Mouse (Mus musculus) stomach, embryonic 16.5 days (tissue): ENCODE results near the gene Tspan4. TPM values are rescaled to one million over a fixed set of nuclear protein-coding genes. Genes with fewer than 3 reads are reported as not detected.

Source experiments
- ATAC-seq: fragments of 200-750 bp; cut with Nextera tagmentation; 2 replicates; pipeline ENCODE4 v1.8.0; 2017; ENCODE audit warnings: moderate number of reproducible peaks, moderate TSS enrichment; ENCODE audit not compliant: insufficient read depth, low FRiP score
- H3K27ac ChIP-seq: fragments of 300-500 bp; sonication (generic); 2 replicates; pipeline ENCODE4 v1.5.1; 2014; ENCODE audit warnings: low read length
- H3K27me3 ChIP-seq: fragments of 300-500 bp; sonication (generic); 2 replicates; pipeline ENCODE4 v1.6.1; 2014; ENCODE audit warnings: low read length, control low read depth, mixed read lengths; ENCODE audit not compliant: control insufficient read depth, insufficient read depth
- H3K36me3 ChIP-seq: fragments of 300-500 bp; sonication (generic); 2 replicates; pipeline ENCODE4 v1.6.1; 2014; ENCODE audit warnings: low read length; ENCODE audit not compliant: control insufficient read depth, insufficient read depth
- H3K4me1 ChIP-seq: fragments of 300-500 bp; sonication (generic); 2 replicates; pipeline ENCODE4 v1.6.1; 2014; ENCODE audit warnings: low read length, control low read depth, mixed read lengths; ENCODE audit not compliant: control insufficient read depth, insufficient read depth
- H3K4me2 ChIP-seq: fragments of 300-500 bp; sonication (generic); 2 replicates; pipeline ENCODE4 v1.6.1; 2014; ENCODE audit warnings: low read depth, low read length, mixed read lengths
- H3K4me3 ChIP-seq: fragments of 300-500 bp; sonication (generic); replicated peaks from 2 replicates; pipeline ENCODE4 v1.5.1; 2014; ENCODE audit warnings: mild to moderate bottlenecking, low read length
- H3K9ac ChIP-seq: fragments of 300-500 bp; sonication (generic); 2 replicates; pipeline ENCODE4 v1.6.1; 2014; ENCODE audit warnings: low read length
- H3K9me3 ChIP-seq: fragments of 300-500 bp; sonication (generic); replicated peaks from 2 replicates; pipeline ENCODE4 v1.6.1; 2016; ENCODE audit warnings: low read length, control low read depth; ENCODE audit not compliant: control insufficient read depth
- WGBS: fragments of 180-500 bp; shearing (Covaris S2); extraction: QIAGEN DNeasy Blood & Tissue Kit; methylation state at CpG from one replicate; pipeline ENCODE4 v1.1.7; 2014; 5-methylcytosine and 5-hydroxymethylcytosine counted together
- polyA plus RNA-seq: library from polyadenylated mRNA; unstranded; fragments of >200 nt; fragmentation: Nextera tagmentation; extraction: Ambion mirVana; gene quantifications from 2 replicates; pipeline ENCODE4 v1.2.1, GENCODE M21; 2015

Gene Tspan4
- 67.4 and 69.6 TPM in 2 replicates for polyA plus RNA-seq

DNA sequence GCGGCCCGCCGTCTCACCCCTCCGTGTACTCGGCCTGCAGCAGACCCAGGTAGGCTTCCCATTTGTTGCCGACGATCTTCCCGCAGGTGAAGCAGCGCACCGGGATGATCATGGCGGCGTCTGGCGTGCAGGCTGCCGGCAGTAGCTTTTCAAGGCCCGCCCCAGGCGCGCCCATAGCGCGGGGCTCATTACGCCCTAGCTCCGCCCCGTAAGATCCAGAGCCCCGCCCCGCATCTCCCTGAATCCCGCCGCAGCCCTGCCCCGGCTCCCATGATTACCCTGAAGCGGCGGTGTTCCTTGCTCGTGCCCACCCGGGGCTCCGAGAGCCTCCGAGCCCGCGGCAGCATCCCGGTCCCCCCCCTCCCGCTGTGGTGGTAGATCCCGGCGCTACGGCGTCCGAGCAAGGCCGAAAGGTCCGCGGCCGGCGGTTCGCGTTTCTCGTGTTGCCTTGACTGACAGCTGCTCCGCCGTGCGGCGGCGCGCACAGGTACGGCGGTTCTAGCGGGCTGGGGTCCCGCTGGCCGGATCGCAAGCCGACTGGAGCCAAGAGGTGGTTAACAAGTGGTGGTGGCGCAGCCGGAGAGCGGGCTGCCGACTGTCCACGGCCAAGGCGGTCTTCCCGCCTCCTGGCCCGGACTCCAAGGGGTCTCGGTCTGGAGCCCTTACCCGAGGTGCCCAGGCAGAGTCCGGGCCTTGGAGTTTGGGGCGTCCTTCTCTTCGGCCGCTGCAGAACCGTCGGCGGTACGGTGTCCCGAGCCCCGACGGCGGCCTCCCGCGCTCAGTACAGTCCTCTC, at the start of gene Tspan4, which contains the start of gene Polr2l:
Gene Tspan4, plus strand, starts transcription at position 230 of the 794 bp plus-strand sequence.
Gene Polr2l, minus strand, starts transcription at position 122 of the 794 bp plus-strand sequence.
- H3K9ac ChIP-seq, result peak within 1 kb of the TSS; percentile 82
- H3K27ac ChIP-seq, result peak within 1 kb of the TSS; percentile 97
- peaks cover 6% of the 10 kb centered on the region; the same call in 1 of the 2 replicates for H3K36me3 ChIP-seq
- H3K4me1 ChIP-seq, result peaks cover 36% of the 10 kb centered on the region
- H3K4me3 ChIP-seq, result peak within 1 kb of the TSS; percentile 72
- under 1% methylated on average over 86 of the region's 87 CpGs for WGBS
- H3K27me3 ChIP-seq, result no peaks in the 10 kb centered on the region
- ATAC-seq, result peak; percentile 72
- H3K9me3 ChIP-seq, result no peaks in the 10 kb centered on the region
- H3K4me2 ChIP-seq, result peak within 1 kb of the TSS; percentile 81

DNA sequence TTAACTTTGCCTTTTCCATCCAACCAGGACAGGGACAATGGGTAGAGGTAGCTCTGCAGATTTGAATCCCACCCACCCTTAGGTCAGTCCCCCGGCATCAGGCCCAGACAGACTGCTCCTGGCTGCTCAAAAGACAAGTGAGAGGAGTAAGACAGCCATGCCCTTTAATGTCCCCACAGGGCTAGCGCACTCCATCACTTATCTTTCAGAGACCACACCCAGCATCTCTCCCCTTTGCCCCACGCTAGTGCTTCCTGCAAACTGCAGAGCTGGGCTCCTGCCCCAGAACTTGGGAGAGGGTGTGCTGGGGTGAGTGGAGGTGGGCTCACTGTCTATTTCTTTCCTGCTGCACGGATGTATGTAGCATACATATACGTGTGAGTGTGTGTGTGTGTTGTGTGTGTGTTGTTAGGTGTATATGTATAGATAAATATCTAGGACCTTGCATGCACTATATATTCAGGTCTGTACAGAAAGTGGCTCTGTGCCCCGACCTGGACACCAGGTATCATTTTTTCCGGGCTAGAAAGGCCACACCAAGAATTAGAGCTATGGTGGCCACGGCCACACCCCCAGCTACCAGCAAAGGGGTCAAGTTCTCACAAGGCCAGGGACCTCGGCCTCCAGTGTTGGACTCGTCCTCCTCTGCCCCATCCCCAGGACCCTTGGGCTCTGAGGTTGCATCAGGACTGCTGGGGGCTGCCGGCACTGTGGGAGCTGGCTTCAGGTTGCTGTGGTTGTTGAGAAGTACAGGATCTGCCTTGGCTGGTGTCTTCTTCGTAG, 47.9 kb upstream of the Tspan4 start:
- no peak overlapping the region for H3K27ac ChIP-seq
- H3K4me3 ChIP-seq, result no peak overlapping the region
- H3K4me2 ChIP-seq, result no peak overlapping the region
- ATAC-seq, result no peak
- H3K9me3 ChIP-seq, result no peaks in the 10 kb centered on the region
- no peaks in the 10 kb centered on the region for H3K27me3 ChIP-seq
- H3K4me1 ChIP-seq, result peaks cover 9% of the 10 kb centered on the region
- WGBS, result 80% methylated on average over 12 of the region's 12 CpGs
- H3K9ac ChIP-seq, result no peak overlapping the region
- H3K36me3 ChIP-seq, result no peaks in the 10 kb centered on the region

DNA sequence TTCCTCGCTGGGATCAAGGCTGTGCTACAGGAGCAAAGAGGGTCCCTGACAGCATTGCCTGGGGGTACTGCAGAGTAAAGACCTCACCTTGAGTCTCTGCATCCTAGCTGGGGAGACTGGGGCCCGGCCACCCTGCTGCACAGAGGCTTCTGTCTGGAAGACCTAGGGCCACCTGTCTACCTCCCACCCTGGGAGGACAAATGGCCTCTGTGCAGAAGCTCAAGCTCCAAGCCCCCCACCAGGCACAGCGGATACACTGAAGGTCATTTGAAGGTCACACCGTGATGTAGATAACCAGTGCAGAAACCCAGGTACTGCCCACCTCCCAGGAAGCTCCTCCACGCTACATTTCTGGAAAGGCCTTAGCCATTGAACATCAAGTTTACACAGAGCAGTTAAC, 46.3 kb upstream of the Tspan4 start:
- Histone ChIP-seq H3K4me3 (peak overlapping the region; percentile 9; the same call in 1 of the 2 replicates), H3K9ac (no peak overlapping the region), H3K4me1 (peaks cover 10% of the 10 kb centered on the region), H3K36me3 (no peaks in the 10 kb centered on the region), H3K9me3 (no peaks in the 10 kb centered on the region), H3K27ac (no peak overlapping the region), H3K4me2 (0 out of 2 replicates have a peak overlapping the region, but pooled peaks have one; percentile 38), H3K27me3 (no peaks in the 10 kb centered on the region)
- no peak for ATAC-seq
- WGBS, result 41% methylated on average over 5 of the region's 5 CpGs

DNA sequence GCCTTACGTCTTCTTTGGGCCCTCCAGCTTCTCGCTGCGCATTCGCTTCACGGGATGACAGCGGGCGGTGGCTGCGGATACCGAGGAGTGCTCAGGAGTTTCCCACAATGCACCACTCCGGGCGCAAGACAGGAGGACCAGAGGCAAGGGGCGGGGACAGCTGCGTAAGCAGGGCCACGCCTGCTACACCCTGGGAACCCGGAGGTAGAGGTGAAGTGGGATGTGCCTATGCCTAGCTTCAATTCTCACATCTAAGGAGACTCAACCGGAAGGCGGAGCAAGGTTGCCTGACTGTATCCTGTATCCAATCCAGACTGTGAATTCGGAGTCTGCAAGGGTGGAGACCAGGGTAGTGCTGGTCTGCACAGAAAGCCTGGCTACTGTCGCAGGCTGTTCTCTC, 45.7 kb upstream of the Tspan4 start, which contains the start of gene Cend1:
Gene Cend1, minus strand, starts transcription at position 182 of the 400 bp plus-strand sequence.
- 0 out of 2 replicates have a peak within 1 kb of the TSS, but pooled peaks have one; percentile 23 for H3K9ac ChIP-seq
- H3K4me3 ChIP-seq, result peak within 1 kb of the TSS; percentile 9; the same call in 1 of the 2 replicates
- no peaks in the 10 kb centered on the region for H3K36me3 ChIP-seq
- H3K9me3 ChIP-seq, result no peaks in the 10 kb centered on the region
- no peaks in the 10 kb centered on the region for H3K27me3 ChIP-seq
- WGBS, result 6% methylated on average over 19 of the region's 19 CpGs
- peak; percentile 55 for ATAC-seq
- H3K4me1 ChIP-seq, result peaks cover 16% of the 10 kb centered on the region
- H3K27ac ChIP-seq, result no peak within 1 kb of the TSS
- peak within 1 kb of the TSS; percentile 38; the same call in 1 of the 2 replicates for H3K4me2 ChIP-seq

DNA sequence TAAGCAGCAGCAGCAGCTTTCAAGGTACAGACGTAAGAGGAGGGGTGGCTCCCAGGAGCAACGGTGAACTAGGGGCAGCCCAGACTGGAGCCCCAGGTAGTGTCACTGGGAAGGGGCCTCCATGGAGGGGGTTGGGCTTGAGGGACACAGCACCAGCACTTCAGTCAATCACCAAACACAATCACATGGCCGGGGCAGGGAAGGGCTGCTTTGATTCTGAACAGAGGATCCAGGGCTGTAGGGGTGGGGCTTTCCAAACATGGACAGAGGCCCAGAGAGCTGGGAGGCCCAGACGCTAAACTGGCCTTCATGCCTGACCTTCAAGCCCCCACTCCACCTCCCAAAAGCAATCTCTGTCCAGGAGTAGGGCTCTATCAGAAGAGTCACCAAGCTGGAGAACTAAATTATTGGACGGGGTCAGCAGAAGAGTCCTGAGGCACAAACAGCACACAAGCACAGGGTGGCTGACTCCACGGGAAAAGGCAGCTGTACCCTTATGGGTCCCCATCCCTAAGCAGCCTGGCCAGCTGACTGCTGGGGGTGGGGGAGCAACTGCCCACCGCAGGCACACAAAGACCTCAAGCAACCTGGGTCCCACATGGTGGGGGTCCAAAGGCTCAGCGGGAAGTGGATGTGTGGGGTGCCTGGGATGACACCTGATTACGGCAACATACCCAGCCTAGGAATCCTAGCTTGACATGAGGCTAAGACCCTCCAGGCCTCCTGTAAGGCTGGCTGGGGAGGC, 45.0 kb upstream of the Tspan4 start:
- Histone ChIP-seq H3K9ac (no peak overlapping the region), H3K4me1 (peaks cover 23% of the 10 kb centered on the region), H3K36me3 (no peaks in the 10 kb centered on the region), H3K9me3 (no peaks in the 10 kb centered on the region), H3K4me3 (no peak overlapping the region), H3K27me3 (no peaks in the 10 kb centered on the region), H3K4me2 (no peak overlapping the region), H3K27ac (no peak overlapping the region)
- ATAC-seq, result no peak
- WGBS, result 56% methylated on average over 9 of the region's 9 CpGs

DNA sequence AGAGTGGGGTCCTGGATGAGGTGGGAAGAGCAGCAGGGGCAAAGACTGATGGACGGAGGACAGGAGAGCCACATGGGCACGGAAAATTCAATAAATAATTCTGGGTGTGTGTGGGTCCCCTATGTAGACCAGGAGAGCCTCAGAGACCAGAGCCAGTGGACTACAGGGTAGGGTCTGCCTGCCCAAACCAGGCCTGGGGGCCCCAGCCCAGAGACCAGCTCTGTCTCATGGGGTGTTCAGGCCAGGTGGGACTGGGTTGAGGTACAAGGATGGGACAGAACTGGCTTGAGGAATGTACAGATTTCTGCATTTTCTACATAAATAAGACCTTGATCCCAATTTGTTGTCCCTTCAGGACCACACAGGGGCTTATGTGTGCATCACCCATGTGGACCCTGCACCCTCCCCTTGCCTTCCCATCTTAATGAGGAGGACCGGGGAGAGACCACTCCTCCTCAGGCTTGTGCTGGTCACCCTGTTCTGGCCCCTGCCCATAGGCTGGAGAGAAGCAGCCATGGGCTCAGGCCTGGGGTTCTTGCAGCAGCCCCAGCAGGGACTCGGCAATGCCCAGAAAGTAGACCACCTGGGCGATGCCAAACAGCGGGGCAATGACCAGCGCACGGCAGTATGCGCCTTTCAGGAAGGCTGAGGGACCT, 44.3 kb upstream of the Tspan4 start:
- no peaks in the 10 kb centered on the region for H3K36me3 ChIP-seq
- peaks cover 29% of the 10 kb centered on the region for H3K4me1 ChIP-seq
- no peak overlapping the region for H3K4me3 ChIP-seq
- WGBS, result 91% methylated on average over 9 of the region's 9 CpGs
- H3K9ac ChIP-seq, result no peak overlapping the region
- H3K4me2 ChIP-seq, result no peak overlapping the region
- no peaks in the 10 kb centered on the region for H3K9me3 ChIP-seq
- no peaks in the 10 kb centered on the region for H3K27me3 ChIP-seq
- no peak overlapping the region for H3K27ac ChIP-seq
- ATAC-seq, result no peak

DNA sequence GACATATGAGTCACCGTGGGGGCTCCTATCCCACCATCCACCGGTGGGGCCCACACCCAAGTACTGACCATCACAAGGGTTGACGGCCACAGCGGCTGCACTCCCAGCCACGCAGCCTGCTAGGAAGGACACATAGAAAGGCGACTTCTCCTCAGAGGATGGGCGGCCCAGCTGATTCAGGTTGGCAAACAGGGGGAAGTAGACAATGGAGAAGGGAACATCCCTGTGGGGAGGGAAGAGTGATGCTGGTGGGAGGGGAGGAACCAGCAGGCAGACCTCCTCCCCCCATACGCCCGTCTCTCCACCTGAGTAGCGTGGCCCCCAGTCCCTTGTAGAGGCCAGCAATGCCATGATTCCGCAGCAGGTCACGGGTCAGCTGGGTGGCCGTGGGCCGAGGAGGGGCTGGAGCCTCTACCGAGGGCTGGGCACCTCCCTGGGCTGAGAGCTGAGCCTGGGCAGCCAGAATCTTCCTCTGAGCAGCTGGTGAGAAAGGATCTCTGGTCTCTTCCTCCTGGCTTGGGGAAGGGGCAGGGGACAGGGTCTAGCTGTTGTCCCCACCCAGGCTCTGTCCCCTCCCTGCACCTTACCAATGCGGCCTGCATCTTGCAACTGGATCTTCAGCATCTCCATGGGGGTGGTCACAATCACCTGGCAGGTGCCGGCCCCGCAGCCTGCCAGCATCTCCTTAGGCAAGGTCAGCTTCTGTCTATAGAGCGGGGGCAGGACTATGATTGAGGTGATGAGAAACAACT, 43.4 kb upstream of the Tspan4 start:
- H3K36me3 ChIP-seq, result no peaks in the 10 kb centered on the region
- H3K4me3 ChIP-seq, result no peak overlapping the region
- H3K9me3 ChIP-seq, result no peaks in the 10 kb centered on the region
- no peak for ATAC-seq
- H3K27ac ChIP-seq, result no peak overlapping the region
- no peak overlapping the region for H3K9ac ChIP-seq
- H3K4me1 ChIP-seq, result peaks cover 30% of the 10 kb centered on the region
- no peaks in the 10 kb centered on the region for H3K27me3 ChIP-seq
- WGBS, result 95% methylated on average over 19 of the region's 19 CpGs
- no peak overlapping the region for H3K4me2 ChIP-seq

DNA sequence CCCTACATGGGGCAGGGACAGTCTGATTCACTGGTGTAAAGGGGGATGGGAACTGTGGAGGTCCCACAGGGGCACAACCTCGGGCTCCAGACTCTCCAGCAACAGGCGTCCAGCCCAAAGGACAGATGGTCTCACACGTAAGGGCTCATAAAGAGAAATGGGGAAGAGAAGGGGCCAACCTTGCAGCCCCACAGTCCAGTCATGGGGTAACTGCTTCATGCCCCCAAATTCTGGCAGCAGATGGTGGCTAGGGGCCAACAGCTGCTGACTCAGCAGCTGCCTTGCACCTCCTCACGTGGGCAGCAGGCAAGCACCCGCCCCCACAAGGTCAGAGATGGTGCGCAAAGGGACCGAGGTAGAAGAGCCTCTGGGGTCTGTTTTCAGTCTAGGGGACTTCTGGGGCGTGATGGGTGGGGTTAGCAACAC, 42.8 kb upstream of the Tspan4 start:
- 80% methylated on average over 8 of the region's 8 CpGs for WGBS
- Histone ChIP-seq H3K9ac (no peak overlapping the region), H3K4me1 (peaks cover 33% of the 10 kb centered on the region), H3K4me2 (no peak overlapping the region), H3K9me3 (no peaks in the 10 kb centered on the region), H3K4me3 (no peak overlapping the region), H3K27me3 (no peaks in the 10 kb centered on the region), H3K36me3 (no peaks in the 10 kb centered on the region), H3K27ac (no peak overlapping the region)
- no peak for ATAC-seq
